Mouse (Mus musculus) MEL (cell line): Measurements from ENCODE around the gene Ttll11. TPM values are rescaled to one million over a fixed set of nuclear protein-coding genes. Genes with fewer than 3 reads are reported as not detected.

Experiments
- DNase-seq: peaks from one replicate; pipeline ENCODE4 v3.0.0; 2011; ENCODE audit warnings: low read depth, low spot score
- H3K27ac ChIP-seq: 2 replicates; pipeline ENCODE4 v1.5.1; 2012; ENCODE audit warnings: low read depth, mild to moderate bottlenecking, control low read depth, low read length, moderate library complexity; ENCODE audit not compliant: control insufficient read depth
- H3K27me3 ChIP-seq, 2 experiments: fragments of 150-350 bp in 1 of 2; sonication (generic) in 1 of 2; 2 replicates each; pipeline ENCODE4 v1.6.1; 2012; ENCODE audit warnings: low read length in 2 of 2, mild to moderate bottlenecking in 2 of 2, improper control_type of control experiment in 1 of 2, moderate library complexity in 1 of 2; ENCODE audit not compliant: insufficient read depth in 2 of 2, control insufficient read depth in 1 of 2
- H3K36me3 ChIP-seq, 2 experiments: 2 replicates each; pipeline ENCODE4 v1.6.1; 2012 to 2014; ENCODE audit warnings: low read length in 2 of 2, improper control_type of control experiment in 1 of 2, inconsistent platforms in 1 of 2, mild to moderate bottlenecking in 1 of 2; ENCODE audit not compliant: insufficient read depth in 2 of 2, control insufficient read depth in 1 of 2
- H3K4me1 ChIP-seq, 2 experiments: fragments of 150-350 bp in 1 of 2; sonication (generic) in 1 of 2; 2 replicates each; pipeline ENCODE4 v1.6.1; 2012; ENCODE audit warnings: low read length in 2 of 2, improper control_type of control experiment in 1 of 2, mild to moderate bottlenecking in 1 of 2; ENCODE audit not compliant: insufficient read depth in 2 of 2, control insufficient read depth in 1 of 2
- H3K4me3 ChIP-seq, 2 experiments: fragments of 150-350 bp in 1 of 2; sonication (generic) in 1 of 2; 2 replicates each; pipeline ENCODE4 v1.5.1; 2012; ENCODE audit warnings: low read depth in 2 of 2, low read length in 2 of 2, mild to moderate bottlenecking in 2 of 2, moderate library complexity in 2 of 2, control low read depth in 1 of 2, improper control_type of control experiment in 1 of 2; ENCODE audit not compliant: control insufficient read depth in 1 of 2, insufficient read depth in 1 of 2
- H3K79me2 ChIP-seq: 2 replicates; pipeline ENCODE4 v1.6.1; 2012; ENCODE audit warnings: mild to moderate bottlenecking, low read length, moderate library complexity; ENCODE audit not compliant: control insufficient read depth, poor library complexity, insufficient read depth
- H3K9ac ChIP-seq: 2 replicates; pipeline ENCODE4 v1.6.1; 2012; ENCODE audit warnings: low read depth, mild to moderate bottlenecking, control low read depth, low read length, moderate library complexity; ENCODE audit not compliant: control insufficient read depth, poor library complexity, severe bottlenecking
- H3K9me3 ChIP-seq: fragments of 150-350 bp; sonication (generic); replicated peaks from 2 replicates; pipeline ENCODE4 v1.6.1; 2012; ENCODE audit warnings: mild to moderate bottlenecking, low read length, improper control_type of control experiment, moderate library complexity; ENCODE audit not compliant: insufficient read depth
- BHLHE40 ChIP-seq: IDR thresholded peaks from 2 replicates; pipeline ENCODE4 v1.6.1; 2012; ENCODE audit warnings: low read depth, mild to moderate bottlenecking, inconsistent platforms, low read length, improper control_type of control experiment, borderline replicate concordance
- CHD1 ChIP-seq: IDR thresholded peaks from 2 replicates; pipeline ENCODE4 v1.6.1; 2012; ENCODE audit warnings: low read depth, mild to moderate bottlenecking, inconsistent platforms, low read length, improper control_type of control experiment
- CHD2 ChIP-seq: IDR thresholded peaks from 2 replicates; pipeline ENCODE4 v1.6.1; 2011; ENCODE audit warnings: low read length, improper control_type of control experiment
- CTCF ChIP-seq, 3 experiments: IDR thresholded peaks in 2 of 3; conservative IDR thresholded peaks in 1 of 3; 2 replicates each; pipeline ENCODE4 v1.5.1; 2011 to 2012; ENCODE audit warnings: low read length in 3 of 3, low read depth in 2 of 3, mild to moderate bottlenecking in 2 of 3, improper control_type of control experiment in 1 of 3, inconsistent platforms in 1 of 3, mixed read lengths in 1 of 3, moderate library complexity in 1 of 3; ENCODE audit not compliant: control insufficient read depth in 1 of 3, insufficient read depth in 1 of 3, poor library complexity in 1 of 3, severe bottlenecking in 1 of 3
- E2F4 ChIP-seq: IDR thresholded peaks from 2 replicates; pipeline ENCODE4 v1.6.1; 2011; ENCODE audit warnings: low read depth, low read length, improper control_type of control experiment, borderline replicate concordance
- GATA1 ChIP-seq: IDR thresholded peaks from 2 replicates; pipeline ENCODE4 v1.6.1; 2011; ENCODE audit warnings: low read depth, low read length, improper control_type of control experiment
- JUND ChIP-seq: IDR thresholded peaks from 2 replicates; pipeline ENCODE4 v1.6.1; 2011; ENCODE audit warnings: low read depth, mild to moderate bottlenecking, improper control_type of control experiment, low read length
- KAT2A ChIP-seq: conservative IDR thresholded peaks from 2 replicates; pipeline ENCODE4 v1.6.1; 2012; ENCODE audit warnings: low read depth, low read length, improper control_type of control experiment, inconsistent platforms
- MAFK ChIP-seq: IDR thresholded peaks from 2 replicates; pipeline ENCODE4 v1.6.1; 2011; ENCODE audit warnings: low read depth, mild to moderate bottlenecking, low read length, improper control_type of control experiment, borderline replicate concordance
- MAZ ChIP-seq: IDR thresholded peaks from 2 replicates; pipeline ENCODE4 v1.6.1; 2012; ENCODE audit warnings: low read depth, mild to moderate bottlenecking, inconsistent platforms, low read length, improper control_type of control experiment
- MYC ChIP-seq: IDR thresholded peaks from 2 replicates; pipeline ENCODE4 v1.6.1; 2011; ENCODE audit warnings: low read depth, mild to moderate bottlenecking, low read length, improper control_type of control experiment, moderate library complexity
- NELFE ChIP-seq: IDR thresholded peaks from 2 replicates; pipeline ENCODE4 v1.6.1; 2011; ENCODE audit warnings: low read depth, low read length, improper control_type of control experiment
- POLR2A ChIP-seq, 2 experiments: IDR thresholded peaks; 2 replicates each; pipeline ENCODE4 v1.6.1; 2011 to 2012; ENCODE audit warnings: low read length in 2 of 2, mild to moderate bottlenecking in 2 of 2, control low read depth in 1 of 2, improper control_type of control experiment in 1 of 2, low read depth in 1 of 2, moderate library complexity in 1 of 2; ENCODE audit not compliant: control insufficient read depth in 1 of 2, insufficient read depth in 1 of 2, poor library complexity in 1 of 2
- POLR2AphosphoS2 ChIP-seq: IDR thresholded peaks from 2 replicates; pipeline ENCODE4 v1.6.1; 2011; ENCODE audit warnings: low read length, improper control_type of control experiment
- POLR2AphosphoS5 ChIP-seq: IDR thresholded peaks from 2 replicates; pipeline ENCODE4 v1.6.1; 2012; ENCODE audit warnings: low read depth, borderline replicate concordance, mild to moderate bottlenecking, inconsistent platforms, low read length, moderate library complexity, mixed read lengths
- RAD21 ChIP-seq: IDR thresholded peaks from 2 replicates; pipeline ENCODE4 v1.6.1; 2011; ENCODE audit warnings: mild to moderate bottlenecking, low read depth, low read length, improper control_type of control experiment
- TAL1 ChIP-seq: IDR thresholded peaks from 2 replicates; pipeline ENCODE4 v1.6.1; 2012; ENCODE audit warnings: mild to moderate bottlenecking, inconsistent platforms, low read length, moderate library complexity, mixed read lengths
- TBP ChIP-seq: IDR thresholded peaks from 2 replicates; pipeline ENCODE4 v1.8.0; 2011; ENCODE audit warnings: low read depth, low read length, improper control_type of control experiment
- ZNF384 ChIP-seq: IDR thresholded peaks from 2 replicates; pipeline ENCODE4 v1.6.1; 2012; ENCODE audit warnings: low read depth, mild to moderate bottlenecking, inconsistent platforms, low read length, improper control_type of control experiment
- polyA plus RNA-seq, 2 experiments: library from polyadenylated mRNA; stranded (reverse) in 1 of 2; unstranded in 1 of 2; fragments of >175 nt in 1 of 2; fragments of >200 nt in 1 of 2; gene quantifications; 2 replicates each; pipeline versions ENCODE4 v1.2.1 to v1.2.4; 2012; ENCODE audit warnings: low replicate concordance in 2 of 2, low read depth in 1 of 2; ENCODE audit not compliant: insufficient read length in 2 of 2, insufficient read depth in 1 of 2, missing spikeins in 1 of 2
- total RNA-seq: library from RNA; depleted of rRNA; stranded (reverse); fragments of 300-350 nt; gene quantifications from 2 replicates; pipeline ENCODE4 v1.2.3, GENCODE M21; 2012

Gene Ttll11
- total and polyA plus RNA-seq, 3 experiments = 1.2 to 2.5 TPM; not detected in 1

DNA sequence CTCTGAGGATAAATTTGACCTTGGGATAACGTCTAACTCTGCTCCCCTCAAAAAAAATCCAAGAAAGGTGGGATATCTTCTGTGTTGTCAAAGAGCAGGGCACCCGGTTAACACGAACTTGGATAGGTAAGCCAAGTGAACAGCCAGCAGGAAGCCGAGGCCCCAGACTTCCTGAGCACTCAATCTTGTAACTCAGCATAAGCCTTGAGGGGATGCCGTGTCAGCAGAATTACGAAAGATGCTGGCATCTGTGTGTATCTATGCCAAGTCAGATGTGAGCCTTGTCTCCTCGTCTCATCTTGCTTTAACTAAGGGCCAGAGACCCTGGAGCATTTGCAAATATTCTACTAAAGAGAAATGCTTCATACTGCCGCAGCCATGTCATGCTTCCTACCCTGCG, 36.8 kb downstream of the Ttll11 start:
- Histone ChIP-seq H3K36me3 (no peaks in the 10 kb centered on the region), H3K4me1 (no peaks in the 10 kb centered on the region), H3K79me2 (no peaks in the 10 kb centered on the region), H3K4me3 (no peak overlapping the region), H3K9me3 (no peaks in the 10 kb centered on the region), H3K27ac (no peak overlapping the region), H3K9ac (no peak overlapping the region), H3K27me3 (no peaks in the 10 kb centered on the region; a peak in 1 of 4 replicates)
- TF ChIP-seq POLR2AphosphoS5 (no peak), JUND (no peak), MAFK (no peak), MAZ (no peak), RAD21 (no peak), KAT2A (no peak), ZNF384 (no peak), TAL1 (no peak), POLR2AphosphoS2 (no peak), TBP (no peak)
- DNase-seq = no peak

GRCm38 (mm10) chr2:35935045-35935444, 44.7 kb downstream of the Ttll11 start:
- Histone ChIP-seq H3K27ac (no peak overlapping the region), H3K9me3 (no peaks in the 10 kb centered on the region), H3K9ac (no peak overlapping the region), H3K36me3 (no peaks in the 10 kb centered on the region), H3K79me2 (no peaks in the 10 kb centered on the region), H3K4me1 (no peaks in the 10 kb centered on the region), H3K27me3 (no peaks in the 10 kb centered on the region), H3K4me3 (no peak overlapping the region)
- no peak for DNase-seq
- TF ChIP-seq CHD2 = no peak
- TF ChIP-seq RAD21 = no peak
- TF ChIP-seq MYC = no peak
- TF ChIP-seq E2F4 = no peak
- TF ChIP-seq CHD1 = no peak
- no peak for TF ChIP-seq BHLHE40
- no peak for TF ChIP-seq NELFE
- TF ChIP-seq CTCF (IDR thresholded peaks at IDR 0.05 in 2 of 3, conservative IDR thresholded peaks at IDR 0.05 in 1 of 3; ENCODE audit: control insufficient read depth in 1 of 3, insufficient read depth in 1 of 3, low read depth in 2 of 3, low read length in 3 of 3, poor library complexity in 1 of 3, severe bottlenecking in 1 of 3) = no peak
- no peak for TF ChIP-seq GATA1
- TF ChIP-seq POLR2A (IDR thresholded peaks at IDR 0.05; ENCODE audit: control insufficient read depth in 1 of 2, insufficient read depth in 1 of 2, low read depth in 1 of 2, low read length in 2 of 2, poor library complexity in 1 of 2) = no peak
- TF ChIP-seq POLR2AphosphoS5 = no peak
